Mouse (Mus musculus): ENCODE data around the gene Rack1. TPM values are rescaled to one million over a fixed set of nuclear protein-coding genes. Genes with fewer than 3 reads are reported as not detected.

Rack1 gene
- polyA plus RNA-seq, 1 experiment from 2014 or later: 718 TPM

GRCm38 (mm10) chr11:48826752-48827096 lies 26.6 kb downstream of the Rack1 start:
- H3K27ac ChIP-seq (ENCODE audit: low read depth, low read length): no peak overlapping the region
- no peaks in the 10 kb centered on the region for H3K36me3 ChIP-seq (ENCODE audit: control insufficient read depth, insufficient read depth, low read length)
- no peaks in the 10 kb centered on the region for H3K9me3 ChIP-seq (replicated peaks; ENCODE audit: control insufficient read depth, low read length)
- peak overlapping the region; percentile 35 for H3K9ac ChIP-seq (ENCODE audit: low read length)
- 4% methylated on average over 6 of the region's 6 CpGs for WGBS
- H3K27me3 ChIP-seq (replicated peaks; ENCODE audit: control insufficient read depth, insufficient read depth, low read length): no peaks in the 10 kb centered on the region; the same call in none of the 2 replicates
- ATAC-seq (peak; percentile 33; the same call in 1 of the 2 replicates), DNase-seq (ENCODE audit: low spot score) (peak; percentile 34)
- no peaks in the 10 kb centered on the region for H3K4me1 ChIP-seq (ENCODE audit: control insufficient read depth, insufficient read depth, low read length)
- peak overlapping the region; percentile 36 for H3K4me3 ChIP-seq (ENCODE audit: low read depth, low read length)
- H3K4me2 ChIP-seq (ENCODE audit: low read length): peak overlapping the region; percentile 50

GRCm38 (mm10) chr11:48827926-48828325 lies 27.8 kb downstream of the Rack1 start:
- 71% methylated on average over 6 of the region's 6 CpGs for WGBS
- H3K4me1 ChIP-seq (ENCODE audit: control insufficient read depth, insufficient read depth, low read length): no peaks in the 10 kb centered on the region
- H3K27ac ChIP-seq (ENCODE audit: low read depth, low read length): no peak overlapping the region
- H3K4me3 ChIP-seq (ENCODE audit: low read depth, low read length): no peak overlapping the region
- ATAC-seq (no peak), DNase-seq (ENCODE audit: low spot score) (no peak)
- no peak overlapping the region for H3K9ac ChIP-seq (ENCODE audit: low read length)
- no peaks in the 10 kb centered on the region for H3K36me3 ChIP-seq (ENCODE audit: control insufficient read depth, insufficient read depth, low read length)
- H3K4me2 ChIP-seq (ENCODE audit: low read length): no peak overlapping the region
- no peaks in the 10 kb centered on the region; the same call in none of the 2 replicates for H3K27me3 ChIP-seq (replicated peaks; ENCODE audit: control insufficient read depth, insufficient read depth, low read length)
- no peaks in the 10 kb centered on the region for H3K9me3 ChIP-seq (replicated peaks; ENCODE audit: control insufficient read depth, low read length)

GRCm38 (mm10) chr11:48830279-48830678 lies 30.1 kb downstream of the Rack1 start:
- Histone ChIP-seq H3K9ac (ENCODE audit: low read length) (no peak overlapping the region), H3K27me3 (replicated peaks; ENCODE audit: control insufficient read depth, insufficient read depth, low read length) (0 out of 2 replicates have a peak, but pooled peaks cover 2% of the 10 kb centered on the region), H3K4me1 (ENCODE audit: control insufficient read depth, insufficient read depth, low read length) (no peaks in the 10 kb centered on the region), H3K4me3 (ENCODE audit: low read depth, low read length) (no peak overlapping the region), H3K36me3 (ENCODE audit: control insufficient read depth, insufficient read depth, low read length) (no peaks in the 10 kb centered on the region), H3K9me3 (replicated peaks; ENCODE audit: control insufficient read depth, low read length) (no peaks in the 10 kb centered on the region), H3K4me2 (ENCODE audit: low read length) (no peak overlapping the region), H3K27ac (ENCODE audit: low read depth, low read length) (no peak overlapping the region)
- ATAC-seq (no peak), DNase-seq (ENCODE audit: low spot score) (no peak)
- WGBS: 77% methylated on average over 2 of the region's 2 CpGs

- Histone ChIP-seq H3K9ac (ENCODE audit: low read length) (no peak overlapping the region), H3K4me1 (ENCODE audit: control insufficient read depth, insufficient read depth, low read length) (no peaks in the 10 kb centered on the region)
- 78% methylated on average over 2 of the region's 2 CpGs for WGBS
Observed at GRCm38 (mm10) chr11:48831273-48831672, 31.1 kb downstream of the Rack1 start.

GRCm38 (mm10) chr11:48833078-48833730 lies 33.1 kb downstream of the Rack1 start:
- H3K4me1 ChIP-seq (ENCODE audit: control insufficient read depth, insufficient read depth, low read length): peaks cover 2% of the 10 kb centered on the region; the same call in 1 of the 2 replicates
- no peak overlapping the region for H3K9ac ChIP-seq (ENCODE audit: low read length)
- 0 out of 2 replicates have a peak, but pooled peaks cover 5% of the 10 kb centered on the region for H3K27me3 ChIP-seq (replicated peaks; ENCODE audit: control insufficient read depth, insufficient read depth, low read length)
- WGBS: 36% methylated on average over 9 of the region's 9 CpGs
- DNase-seq (ENCODE audit: low spot score) (no peak), ATAC-seq (no peak)
- H3K4me3 ChIP-seq (ENCODE audit: low read depth, low read length): peak overlapping the region; percentile 56
- H3K9me3 ChIP-seq (replicated peaks; ENCODE audit: control insufficient read depth, low read length): no peaks in the 10 kb centered on the region
- H3K36me3 ChIP-seq (ENCODE audit: control insufficient read depth, insufficient read depth, low read length): no peaks in the 10 kb centered on the region
- H3K4me2 ChIP-seq (ENCODE audit: low read length): peak overlapping the region; percentile 56
- H3K27ac ChIP-seq (ENCODE audit: low read depth, low read length): no peak overlapping the region

More at GRCm38 (mm10) chr11:48831273-48831672, 31.1 kb downstream of the Rack1 start:
- H3K27me3 ChIP-seq (replicated peaks; ENCODE audit: control insufficient read depth, insufficient read depth, low read length): 0 out of 2 replicates have a peak, but pooled peaks cover 5% of the 10 kb centered on the region
- DNase-seq (ENCODE audit: low spot score) (no peak), ATAC-seq (no peak)
- no peak overlapping the region for H3K4me2 ChIP-seq (ENCODE audit: low read length)
- no peak overlapping the region for H3K4me3 ChIP-seq (ENCODE audit: low read depth, low read length)
- H3K9me3 ChIP-seq (replicated peaks; ENCODE audit: control insufficient read depth, low read length): no peaks in the 10 kb centered on the region
- no peaks in the 10 kb centered on the region for H3K36me3 ChIP-seq (ENCODE audit: control insufficient read depth, insufficient read depth, low read length)
- H3K27ac ChIP-seq (ENCODE audit: low read depth, low read length): no peak overlapping the region

GRCm38 (mm10) chr11:48833731-48834639 lies 33.9 kb downstream of the Rack1 start:
- under 1% methylated on average over 30 of the region's 30 CpGs for WGBS
- peak overlapping the region; percentile 56 for H3K4me3 ChIP-seq (ENCODE audit: low read depth, low read length)

GRCm38 (mm10) chr11:48835923-48836322 lies 35.8 kb downstream of the Rack1 start:
- H3K4me3 ChIP-seq (ENCODE audit: low read depth, low read length): no peak overlapping the region
- 82% methylated on average over 6 of the region's 6 CpGs for WGBS
- H3K9me3 ChIP-seq (replicated peaks; ENCODE audit: control insufficient read depth, low read length): no peaks in the 10 kb centered on the region
- no peak overlapping the region for H3K27ac ChIP-seq (ENCODE audit: low read depth, low read length)
- H3K36me3 ChIP-seq (ENCODE audit: control insufficient read depth, insufficient read depth, low read length): no peaks in the 10 kb centered on the region
- no peak overlapping the region for H3K4me2 ChIP-seq (ENCODE audit: low read length)
- H3K27me3 ChIP-seq (replicated peaks; ENCODE audit: control insufficient read depth, insufficient read depth, low read length): 0 out of 2 replicates have a peak, but pooled peaks cover 5% of the 10 kb centered on the region
- ATAC-seq (no peak), DNase-seq (ENCODE audit: low spot score) (no peak)
- H3K4me1 ChIP-seq (ENCODE audit: control insufficient read depth, insufficient read depth, low read length): peaks cover 4% of the 10 kb centered on the region; the same call in 1 of the 2 replicates
- H3K9ac ChIP-seq (ENCODE audit: low read length): no peak overlapping the region

More at GRCm38 (mm10) chr11:48833731-48834639, 33.9 kb downstream of the Rack1 start:
- no peaks in the 10 kb centered on the region for H3K36me3 ChIP-seq (ENCODE audit: control insufficient read depth, insufficient read depth, low read length)
- peak overlapping the region; percentile 69 for H3K9ac ChIP-seq (ENCODE audit: low read length)
- peak overlapping the region; percentile 56 for H3K4me2 ChIP-seq (ENCODE audit: low read length)
- peak overlapping the region; percentile 50; the same call in 1 of the 2 replicates for H3K27ac ChIP-seq (ENCODE audit: low read depth, low read length)
- no peaks in the 10 kb centered on the region for H3K9me3 ChIP-seq (replicated peaks; ENCODE audit: control insufficient read depth, low read length)
- peaks cover 4% of the 10 kb centered on the region; the same call in 1 of the 2 replicates for H3K4me1 ChIP-seq (ENCODE audit: control insufficient read depth, insufficient read depth, low read length)
- peak; percentile 93 for DNase-seq (ENCODE audit: low spot score)
- ATAC-seq: peak; percentile 92
- H3K27me3 ChIP-seq (replicated peaks; ENCODE audit: control insufficient read depth, insufficient read depth, low read length): 0 out of 2 replicates have a peak, but pooled peaks cover 5% of the 10 kb centered on the region

GRCm38 (mm10) chr11:48836990-48837309 lies 36.8 kb downstream of the Rack1 start:
- Histone ChIP-seq H3K27me3 (replicated peaks; ENCODE audit: control insufficient read depth, insufficient read depth, low read length) (0 out of 2 replicates have a peak, but pooled peaks cover 5% of the 10 kb centered on the region), H3K4me2 (ENCODE audit: low read length) (peak overlapping the region; percentile 86), H3K4me3 (ENCODE audit: low read depth, low read length) (peak overlapping the region; percentile 89), H3K4me1 (ENCODE audit: control insufficient read depth, insufficient read depth, low read length) (peaks cover 4% of the 10 kb centered on the region; the same call in 1 of the 2 replicates), H3K27ac (ENCODE audit: low read depth, low read length) (no peak overlapping the region), H3K9ac (ENCODE audit: low read length) (peak overlapping the region; percentile 77), H3K36me3 (ENCODE audit: control insufficient read depth, insufficient read depth, low read length) (no peaks in the 10 kb centered on the region), H3K9me3 (replicated peaks; ENCODE audit: control insufficient read depth, low read length) (no peaks in the 10 kb centered on the region)
- WGBS: 7% methylated on average over 11 of the region's 11 CpGs
- DNase-seq (ENCODE audit: low spot score): no peak
- ATAC-seq: no peak
